Mouse (Mus musculus): ENCODE results near the gene Plin5.

Gene Plin5

GRCm38 (mm10) chr17:56117251-56117710, at the start of gene Plin5:
Plin5 (minus strand) TSS chr17:56117596.
- DNase-seq (ENCODE audit: low read depth, low spot score): no peak

GRCm38 (mm10) chr17:56165671-56166070, 48.3 kb upstream of the Plin5 start:
- DNase-seq (ENCODE audit: low read depth, low spot score): no peak

- DNase-seq (ENCODE audit: low read depth, low spot score): no peak
Observed at GRCm38 (mm10) chr17:56164510-56164909, 47.1 kb upstream of the Plin5 start.

GRCm38 (mm10) chr17:56163523-56164102, 46.2 kb upstream of the Plin5 start:
- DNase-seq (ENCODE audit: low read depth, low spot score): no peak

GRCm38 (mm10) chr17:56162231-56162774, 44.9 kb upstream of the Plin5 start, which contains the start of gene Tnfaip8l1:
Tnfaip8l1 (plus strand) TSS chr17:56162477.
- DNase-seq (ENCODE audit: low read depth, low spot score): peak; percentile 56

- DNase-seq (ENCODE audit: low read depth, low spot score): no peak
Observed at GRCm38 (mm10) chr17:56159729-56160128, 42.3 kb upstream of the Plin5 start.

GRCm38 (mm10) chr17:56153643-56154042, 36.2 kb upstream of the Plin5 start:
- no peak for DNase-seq (ENCODE audit: low read depth, low spot score)

- DNase-seq (ENCODE audit: low read depth, low spot score): no peak
Observed at GRCm38 (mm10) chr17:56149897-56150296, 32.5 kb upstream of the Plin5 start.

- no peak for DNase-seq (ENCODE audit: low read depth, low spot score)
Observed at GRCm38 (mm10) chr17:56148790-56149618, 31.6 kb upstream of the Plin5 start.

GRCm38 (mm10) chr17:56148280-56148679, 30.9 kb upstream of the Plin5 start:
- no peak for DNase-seq (ENCODE audit: low read depth, low spot score)

GRCm38 (mm10) chr17:56147420-56147819, 30.0 kb upstream of the Plin5 start:
- DNase-seq (ENCODE audit: low read depth, low spot score): no peak

GRCm38 (mm10) chr17:56146131-56146530, 28.7 kb upstream of the Plin5 start:
- no peak for DNase-seq (ENCODE audit: low read depth, low spot score)

GRCm38 (mm10) chr17:56144546-56144945, 27.1 kb upstream of the Plin5 start:
- no peak for DNase-seq (ENCODE audit: low read depth, low spot score)

- no peak for DNase-seq (ENCODE audit: low read depth, low spot score)
Observed at GRCm38 (mm10) chr17:56141702-56142605, 24.6 kb upstream of the Plin5 start.

- no peak for DNase-seq (ENCODE audit: low read depth, low spot score)
Observed at GRCm38 (mm10) chr17:56139858-56140595, 22.6 kb upstream of the Plin5 start, which contains the start of gene Sema6b. Sema6b (minus strand) TSS chr17:56140343.

- DNase-seq (ENCODE audit: low read depth, low spot score): no peak
Observed at GRCm38 (mm10) chr17:56139355-56139754, 22.0 kb upstream of the Plin5 start.

GRCm38 (mm10) chr17:56137839-56138613, 20.6 kb upstream of the Plin5 start:
- DNase-seq (ENCODE audit: low read depth, low spot score): no peak

- no peak for DNase-seq (ENCODE audit: low read depth, low spot score)
Observed at GRCm38 (mm10) chr17:56136558-56136957, 19.2 kb upstream of the Plin5 start.

GRCm38 (mm10) chr17:56134463-56134971, 17.1 kb upstream of the Plin5 start:
- DNase-seq (ENCODE audit: low read depth, low spot score): no peak

All from retina, adult 2 months (tissue).